Mouse (Mus musculus) lung, embryonic 16.5 days (tissue): ENCODE results near the gene Ltbp4. TPM values are rescaled to one million over a fixed set of nuclear protein-coding genes. Genes with fewer than 3 reads are reported as not detected.

Experiments used
- ATAC-seq: fragments of 200-750 bp; cut with Nextera tagmentation; 2 replicates; pipeline ENCODE4 v1.8.0; 2017; ENCODE audit warnings: low read depth, mild to moderate bottlenecking, moderate library complexity
- H3K27ac ChIP-seq: fragments of 300-500 bp; sonication (generic); 2 replicates; pipeline ENCODE4 v1.5.1; 2014; ENCODE audit warnings: mild to moderate bottlenecking, control low read depth, low read length
- H3K27me3 ChIP-seq: fragments of 300-500 bp; sonication (generic); 2 replicates; pipeline ENCODE4 v1.6.1; 2014; ENCODE audit warnings: low read depth, low read length, mixed read lengths; ENCODE audit not compliant: control insufficient read depth, insufficient read depth
- H3K36me3 ChIP-seq: fragments of 300-500 bp; sonication (generic); 2 replicates; pipeline ENCODE4 v1.6.1; 2014; ENCODE audit warnings: low read length; ENCODE audit not compliant: control insufficient read depth, insufficient read depth
- H3K4me1 ChIP-seq: fragments of 300-500 bp; sonication (generic); replicated peaks from 2 replicates; pipeline ENCODE4 v1.6.1; 2014; ENCODE audit warnings: low read length, mixed read lengths; ENCODE audit not compliant: control insufficient read depth, insufficient read depth
- H3K4me2 ChIP-seq: fragments of 300-500 bp; sonication (generic); 2 replicates; pipeline ENCODE4 v1.6.1; 2014; ENCODE audit warnings: low read depth, low read length, control low read depth
- H3K4me3 ChIP-seq: fragments of 300-500 bp; sonication (generic); 2 replicates; pipeline ENCODE4 v1.5.1; 2014; ENCODE audit warnings: mild to moderate bottlenecking, low read length, control low read depth
- H3K9ac ChIP-seq: fragments of 300-500 bp; sonication (generic); 2 replicates; pipeline ENCODE4 v1.6.1; 2014; ENCODE audit warnings: low read length, control low read depth
- H3K9me3 ChIP-seq: fragments of 300-500 bp; sonication (generic); 2 replicates; pipeline ENCODE4 v1.6.1; 2016; ENCODE audit warnings: low read length; ENCODE audit not compliant: control insufficient read depth
- WGBS: fragments of 180-500 bp; shearing (Covaris S2); extraction: QIAGEN DNeasy Blood & Tissue Kit; methylation state at CpG from one replicate; pipeline ENCODE4 v1.1.7; 2014; 5-methylcytosine and 5-hydroxymethylcytosine counted together
- polyA plus RNA-seq: library from polyadenylated mRNA; unstranded; fragments of >200 nt; fragmentation: Nextera tagmentation; extraction: Ambion mirVana; gene quantifications from 2 replicates; pipeline ENCODE4 v1.2.1, GENCODE M21; 2015

Ltbp4 gene
- polyA plus RNA-seq, 1 experiment from 2014 or later: 107 TPM

GRCm38 (mm10) chr7:27302172-27302571, 35.3 kb downstream of the Ltbp4 start:
- peaks cover 3% of the 10 kb centered on the region for H3K4me1 ChIP-seq
- no peak overlapping the region for H3K9ac ChIP-seq
- no peaks in the 10 kb centered on the region for H3K9me3 ChIP-seq
- peak; percentile 46 for ATAC-seq
- no peak overlapping the region for H3K4me2 ChIP-seq
- no peak overlapping the region for H3K27ac ChIP-seq
- no peak overlapping the region for H3K4me3 ChIP-seq
- H3K36me3 ChIP-seq: no peaks in the 10 kb centered on the region; the same call in none of the 2 replicates
- H3K27me3 ChIP-seq: no peaks in the 10 kb centered on the region
- WGBS: 7% methylated on average over 11 of the region's 11 CpGs

- 70% methylated on average over 5 of the region's 5 CpGs for WGBS
- Histone ChIP-seq H3K4me3 (no peak overlapping the region), H3K9ac (no peak overlapping the region), H3K4me2 (no peak overlapping the region), H3K27me3 (no peaks in the 10 kb centered on the region), H3K27ac (no peak overlapping the region), H3K4me1 (peaks cover 3% of the 10 kb centered on the region), H3K36me3 (no peaks in the 10 kb centered on the region), H3K9me3 (no peaks in the 10 kb centered on the region)
- ATAC-seq: no peak
Measured at GRCm38 (mm10) chr7:27300801-27301200, 36.7 kb downstream of the Ltbp4 start.

GRCm38 (mm10) chr7:27300351-27300750, 37.1 kb downstream of the Ltbp4 start:
- peaks cover 3% of the 10 kb centered on the region for H3K4me1 ChIP-seq
- H3K9ac ChIP-seq: no peak overlapping the region
- 78% methylated on average over 4 of the region's 4 CpGs for WGBS
- no peak overlapping the region for H3K4me2 ChIP-seq
- H3K9me3 ChIP-seq: no peaks in the 10 kb centered on the region
- no peaks in the 10 kb centered on the region for H3K27me3 ChIP-seq
- H3K4me3 ChIP-seq: no peak overlapping the region
- no peaks in the 10 kb centered on the region for H3K36me3 ChIP-seq
- ATAC-seq: no peak
- no peak overlapping the region for H3K27ac ChIP-seq

- no peaks in the 10 kb centered on the region for H3K27me3 ChIP-seq
- 81% methylated on average over 6 of the region's 6 CpGs for WGBS
- no peaks in the 10 kb centered on the region for H3K9me3 ChIP-seq
- no peak overlapping the region for H3K27ac ChIP-seq
- H3K9ac ChIP-seq: no peak overlapping the region
- no peaks in the 10 kb centered on the region for H3K36me3 ChIP-seq
- no peak overlapping the region for H3K4me2 ChIP-seq
- ATAC-seq: no peak
- H3K4me1 ChIP-seq: peaks cover 3% of the 10 kb centered on the region
- H3K4me3 ChIP-seq: no peak overlapping the region
Measured at GRCm38 (mm10) chr7:27298816-27299215, 38.7 kb downstream of the Ltbp4 start.

GRCm38 (mm10) chr7:27298033-27298610, 39.4 kb downstream of the Ltbp4 start:
- no peak for ATAC-seq
- 72% methylated on average over 16 of the region's 16 CpGs for WGBS
- Histone ChIP-seq H3K4me3 (no peak overlapping the region), H3K9ac (no peak overlapping the region), H3K4me2 (no peak overlapping the region), H3K9me3 (no peaks in the 10 kb centered on the region), H3K36me3 (no peaks in the 10 kb centered on the region), H3K4me1 (peaks cover 3% of the 10 kb centered on the region), H3K27ac (peak overlapping the region; percentile 27; the same call in 1 of the 2 replicates), H3K27me3 (no peaks in the 10 kb centered on the region)

GRCm38 (mm10) chr7:27296518-27296917, 41.0 kb downstream of the Ltbp4 start:
- H3K4me1 ChIP-seq: peaks cover 8% of the 10 kb centered on the region
- no peak for ATAC-seq

GRCm38 (mm10) chr7:27295956-27296355, 41.5 kb downstream of the Ltbp4 start:
- H3K9ac ChIP-seq: no peak overlapping the region
- WGBS: 52% methylated on average over 4 of the region's 4 CpGs

More at GRCm38 (mm10) chr7:27296518-27296917, 41.0 kb downstream of the Ltbp4 start:
- no peaks in the 10 kb centered on the region for H3K9me3 ChIP-seq
- H3K4me3 ChIP-seq: no peak overlapping the region
- H3K27ac ChIP-seq: no peak overlapping the region
- H3K36me3 ChIP-seq: no peaks in the 10 kb centered on the region
- 90% methylated on average over 4 of the region's 4 CpGs for WGBS
- no peaks in the 10 kb centered on the region for H3K27me3 ChIP-seq
- no peak overlapping the region for H3K4me2 ChIP-seq
- H3K9ac ChIP-seq: no peak overlapping the region

GRCm38 (mm10) chr7:27291795-27292466, 45.6 kb downstream of the Ltbp4 start:
- H3K4me3 ChIP-seq: no peak overlapping the region
- no peaks in the 10 kb centered on the region for H3K27me3 ChIP-seq
- H3K36me3 ChIP-seq: no peaks in the 10 kb centered on the region
- peak overlapping the region; percentile 78 for H3K27ac ChIP-seq
- peaks cover 11% of the 10 kb centered on the region for H3K4me1 ChIP-seq
- peak; percentile 87 for ATAC-seq
- H3K9ac ChIP-seq: no peak overlapping the region
- peak overlapping the region; percentile 31; the same call in 1 of the 2 replicates for H3K4me2 ChIP-seq
- peaks cover 4% of the 10 kb centered on the region; the same call in 1 of the 2 replicates for H3K9me3 ChIP-seq
- 11% methylated on average over 12 of the region's 12 CpGs for WGBS

More at GRCm38 (mm10) chr7:27295956-27296355, 41.5 kb downstream of the Ltbp4 start:
- Histone ChIP-seq H3K27me3 (no peaks in the 10 kb centered on the region), H3K9me3 (no peaks in the 10 kb centered on the region), H3K4me3 (no peak overlapping the region), H3K4me1 (peaks cover 11% of the 10 kb centered on the region), H3K27ac (no peak overlapping the region), H3K36me3 (no peaks in the 10 kb centered on the region), H3K4me2 (no peak overlapping the region)
- no peak for ATAC-seq

- no peak overlapping the region for H3K4me3 ChIP-seq
- H3K27ac ChIP-seq: no peak overlapping the region
- no peak for ATAC-seq
- 62% methylated on average over 2 of the region's 2 CpGs for WGBS
- no peak overlapping the region for H3K9ac ChIP-seq
- peaks cover 4% of the 10 kb centered on the region; the same call in 1 of the 2 replicates for H3K9me3 ChIP-seq
- H3K4me2 ChIP-seq: no peak overlapping the region
- H3K36me3 ChIP-seq: no peaks in the 10 kb centered on the region
- H3K4me1 ChIP-seq: peaks cover 12% of the 10 kb centered on the region
- H3K27me3 ChIP-seq: no peaks in the 10 kb centered on the region
Measured at GRCm38 (mm10) chr7:27290555-27290954, 46.9 kb downstream of the Ltbp4 start.
